Mouse (Mus musculus) erythroblast, embryonic 14.5 days (primary cell): ENCODE results near the gene Entpd8.

Experiments used
- GATA1 ChIP-seq: IDR thresholded peaks from 2 replicates; pipeline ENCODE4 v1.6.1; 2012; ENCODE audit warnings: low read length, inconsistent platforms, mixed read lengths
- TAL1 ChIP-seq: IDR thresholded peaks from 3 replicates; pipeline ENCODE4 v1.6.1; 2012; ENCODE audit warnings: low read length, inconsistent platforms, mixed read lengths

DNA sequence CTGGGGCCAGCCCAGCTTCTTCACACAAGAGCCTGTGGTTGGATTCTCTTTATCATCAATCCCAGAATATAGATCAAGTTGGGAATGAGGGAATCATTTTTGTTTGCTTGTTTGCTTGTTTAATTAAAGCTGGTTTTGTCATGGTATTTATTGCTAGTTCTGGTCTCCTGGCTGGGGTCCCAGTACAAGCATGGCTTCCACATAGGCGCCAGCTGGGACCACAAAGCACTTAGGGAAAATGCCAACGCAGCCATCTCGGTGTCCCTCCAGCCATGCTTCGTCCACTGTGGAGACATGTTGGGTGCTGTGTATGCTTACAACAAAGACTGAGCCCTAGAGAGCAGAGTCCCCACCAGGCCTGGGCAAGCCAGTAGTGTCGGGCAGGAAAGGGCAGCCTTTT, 5.5 kb downstream of the Entpd8 start:
- no peak for TF ChIP-seq GATA1
- TF ChIP-seq TAL1: no peak
